Comparison of ENCODE assay signal across 19 mouse cellular contexts in genomic region chr10:59391907-59392306, GRCm38 (mm10). TPM values are rescaled to one million over a fixed set of nuclear protein-coding genes. Genes with fewer than 3 reads are reported as not detected.
"Had no signal": no experiment of that assay in that cellular context is flagged by ENCODE, and none has a peak within 500 bp of the region (broad histone marks: within the 10 kb centered on the region; RNA-seq: fewer than 3 reads in every experiment).

No protein-coding gene starts in this region.

- H3K4me1 ChIP-seq: limb, embryonic 10.5 days; liver, embryonic 15.5 days; midbrain, embryonic 15.5 days; neural tube, embryonic 13.5 days had no signal

- H3K4me3 ChIP-seq: left cerebral cortex, adult 2 months; limb, embryonic 10.5 days; liver, embryonic 15.5 days; megakaryocyte, embryonic 14.5 days; midbrain, embryonic 15.5 days; neural tube, embryonic 13.5 days had no signal

- H3K27ac ChIP-seq: left cerebral cortex, adult 2 months; limb, embryonic 10.5 days; liver, embryonic 15.5 days; midbrain, embryonic 15.5 days; neural tube, embryonic 13.5 days had no signal

- H3K9ac ChIP-seq: liver, embryonic 15.5 days; lung, embryonic 14.5 days; midbrain, embryonic 15.5 days; neural tube, embryonic 13.5 days had no signal

- ATAC-seq: midbrain, embryonic 15.5 days had no signal

- H3K4me2 ChIP-seq: liver, embryonic 11.5 days; liver, embryonic 15.5 days; lung, embryonic 14.5 days; midbrain, embryonic 11.5 days; midbrain, embryonic 15.5 days; neural tube, embryonic 13.5 days had no signal

- H3K27me3 ChIP-seq: liver, embryonic 15.5 days; megakaryocyte, embryonic 14.5 days; midbrain, embryonic 15.5 days; neural tube, embryonic 13.5 days had no signal

- H3K9me3 ChIP-seq: liver, embryonic 15.5 days; midbrain, embryonic 15.5 days had no signal

- DNase-seq: kidney, adult 18-20 months; kidney, postnatal 10 days; lung, embryonic 14.5 days; lung, postnatal 10 days; lung, postnatal 4 days; thymus, adult 2 months had no signal

- H3K36me3 ChIP-seq: liver, embryonic 15.5 days; midbrain, embryonic 15.5 days; neural tube, embryonic 13.5 days had no signal

RNA-seq across cellular contexts. Expression of gene Gm10273, which starts 3.5 kb away (rescaled TPM):
- polyA plus RNA-seq: neural tube, embryonic 13.5 days had no signal

RNA-seq across cellular contexts. Expression of gene Pla2g12b, which starts 11.6 kb away (rescaled TPM):
- total RNA-seq: layer of hippocampus, adult 8-10 months; layer of hippocampus, postnatal 25 days; left cerebral cortex, adult 2 months; left cerebral cortex, postnatal 14 days; monocyte, adult 5-6 weeks had no signal
- polyA plus RNA-seq: limb, embryonic 10.5 days; limb, embryonic 14.5 days; lung, embryonic 14.5 days; midbrain, embryonic 11.5 days; midbrain, embryonic 15.5 days; neural tube, embryonic 13.5 days; thymus, adult 2 months had no signal
